Mouse (Mus musculus) lung, embryonic 16.5 days (tissue): ENCODE data around the gene Vstm5. TPM values are rescaled to one million over a fixed set of nuclear protein-coding genes. Genes with fewer than 3 reads are reported as not detected.
"Not testable (repeated sequence)": the region's sequence is repeated elsewhere in the genome, so short reads cannot be mapped to it uniquely, and the experiment has no call there.

ENCODE experiments used
- ATAC-seq: fragments of 200-750 bp; cut with Nextera tagmentation; 2 replicates; pipeline ENCODE4 v1.8.0; 2017; ENCODE audit warnings: low read depth, mild to moderate bottlenecking, moderate library complexity
- H3K27ac ChIP-seq: fragments of 300-500 bp; sonication (generic); 2 replicates; pipeline ENCODE4 v1.5.1; 2014; ENCODE audit warnings: mild to moderate bottlenecking, control low read depth, low read length
- H3K27me3 ChIP-seq: fragments of 300-500 bp; sonication (generic); 2 replicates; pipeline ENCODE4 v1.6.1; 2014; ENCODE audit warnings: low read depth, low read length, mixed read lengths; ENCODE audit not compliant: control insufficient read depth, insufficient read depth
- H3K36me3 ChIP-seq: fragments of 300-500 bp; sonication (generic); 2 replicates; pipeline ENCODE4 v1.6.1; 2014; ENCODE audit warnings: low read length; ENCODE audit not compliant: control insufficient read depth, insufficient read depth
- H3K4me1 ChIP-seq: fragments of 300-500 bp; sonication (generic); replicated peaks from 2 replicates; pipeline ENCODE4 v1.6.1; 2014; ENCODE audit warnings: low read length, mixed read lengths; ENCODE audit not compliant: control insufficient read depth, insufficient read depth
- H3K4me2 ChIP-seq: fragments of 300-500 bp; sonication (generic); 2 replicates; pipeline ENCODE4 v1.6.1; 2014; ENCODE audit warnings: low read depth, low read length, control low read depth
- H3K4me3 ChIP-seq: fragments of 300-500 bp; sonication (generic); 2 replicates; pipeline ENCODE4 v1.5.1; 2014; ENCODE audit warnings: mild to moderate bottlenecking, low read length, control low read depth
- H3K9ac ChIP-seq: fragments of 300-500 bp; sonication (generic); 2 replicates; pipeline ENCODE4 v1.6.1; 2014; ENCODE audit warnings: low read length, control low read depth
- H3K9me3 ChIP-seq: fragments of 300-500 bp; sonication (generic); 2 replicates; pipeline ENCODE4 v1.6.1; 2016; ENCODE audit warnings: low read length; ENCODE audit not compliant: control insufficient read depth
- WGBS: fragments of 180-500 bp; shearing (Covaris S2); extraction: QIAGEN DNeasy Blood & Tissue Kit; methylation state at CpG from one replicate; pipeline ENCODE4 v1.1.7; 2014; 5-methylcytosine and 5-hydroxymethylcytosine counted together
- polyA plus RNA-seq: library from polyadenylated mRNA; unstranded; fragments of >200 nt; fragmentation: Nextera tagmentation; extraction: Ambion mirVana; gene quantifications from 2 replicates; pipeline ENCODE4 v1.2.1, GENCODE M21; 2015

Vstm5 gene
- 0.84 and 1.1 TPM in 2 replicates for polyA plus RNA-seq

GRCm38 (mm10) chr9:15239042-15239925, at the start of gene Vstm5:
TSS of gene Vstm5 (plus strand) at chr9:15239045.
- no peaks in the 10 kb centered on the region for H3K27me3 ChIP-seq
- no peaks in the 10 kb centered on the region for H3K9me3 ChIP-seq
- peak within 1 kb of the TSS; percentile 44 for H3K27ac ChIP-seq
- peak; percentile 63 for ATAC-seq
- peak within 1 kb of the TSS; percentile 49 for H3K4me3 ChIP-seq
- H3K4me1 ChIP-seq = peaks cover 15% of the 10 kb centered on the region
- peak within 1 kb of the TSS; percentile 79 for H3K4me2 ChIP-seq
- peak within 1 kb of the TSS; percentile 66 for H3K9ac ChIP-seq
- 6% methylated on average over 35 of the region's 35 CpGs for WGBS
- no peaks in the 10 kb centered on the region for H3K36me3 ChIP-seq

- ATAC-seq, H3K27ac ChIP-seq, H3K4me3 ChIP-seq, H3K4me2 ChIP-seq, H3K4me1 ChIP-seq, H3K9ac ChIP-seq, H3K27me3 ChIP-seq, H3K9me3 ChIP-seq, H3K36me3 ChIP-seq: not testable (repeated sequence)
- WGBS = 42% methylated on average over 10 of the region's 10 CpGs
Measured at GRCm38 (mm10) chr9:15194806-15195205, 44.0 kb upstream of the Vstm5 start.

GRCm38 (mm10) chr9:15206631-15207030, 32.2 kb upstream of the Vstm5 start:
- no peak for ATAC-seq
- Histone ChIP-seq H3K4me2 (no peak overlapping the region), H3K9ac (no peak overlapping the region), H3K4me1 (no peaks in the 10 kb centered on the region), H3K36me3 (no peaks in the 10 kb centered on the region), H3K27ac (no peak overlapping the region), H3K9me3 (no peaks in the 10 kb centered on the region), H3K27me3 (no peaks in the 10 kb centered on the region), H3K4me3 (no peak overlapping the region)
- 90% methylated on average over 4 of the region's 4 CpGs for WGBS

- WGBS = 51% methylated on average over 2 of the region's 2 CpGs
- no peak overlapping the region for H3K27ac ChIP-seq
- ATAC-seq = no peak
Measured at GRCm38 (mm10) chr9:15209320-15209719, 29.5 kb upstream of the Vstm5 start.

GRCm38 (mm10) chr9:15211876-15212275, 27.0 kb upstream of the Vstm5 start:
- Histone ChIP-seq H3K4me3 (no peak overlapping the region), H3K27me3 (no peaks in the 10 kb centered on the region), H3K9me3 (no peaks in the 10 kb centered on the region), H3K9ac (no peak overlapping the region), H3K27ac (no peak overlapping the region), H3K4me1 (no peaks in the 10 kb centered on the region), H3K4me2 (no peak overlapping the region), H3K36me3 (no peaks in the 10 kb centered on the region)
- WGBS = 58% methylated on average over 3 of the region's 3 CpGs
- no peak for ATAC-seq

More at GRCm38 (mm10) chr9:15209320-15209719, 29.5 kb upstream of the Vstm5 start:
- Histone ChIP-seq H3K4me3 (no peak overlapping the region), H3K9ac (no peak overlapping the region), H3K4me1 (no peaks in the 10 kb centered on the region), H3K27me3 (no peaks in the 10 kb centered on the region), H3K4me2 (no peak overlapping the region), H3K9me3 (no peaks in the 10 kb centered on the region), H3K36me3 (no peaks in the 10 kb centered on the region)

GRCm38 (mm10) chr9:15213695-15214094, 25.1 kb upstream of the Vstm5 start:
- 50% methylated on average over 1 of the region's 1 CpGs for WGBS
- no peak overlapping the region for H3K4me3 ChIP-seq
- no peaks in the 10 kb centered on the region for H3K27me3 ChIP-seq
- H3K4me2 ChIP-seq = no peak overlapping the region
- ATAC-seq = no peak
- H3K9ac ChIP-seq = no peak overlapping the region
- H3K9me3 ChIP-seq = no peaks in the 10 kb centered on the region
- H3K27ac ChIP-seq = no peak overlapping the region
- H3K36me3 ChIP-seq = no peaks in the 10 kb centered on the region
- H3K4me1 ChIP-seq = no peaks in the 10 kb centered on the region

GRCm38 (mm10) chr9:15224912-15225311, 13.9 kb upstream of the Vstm5 start:
- Histone ChIP-seq H3K4me1 (no peaks in the 10 kb centered on the region), H3K9me3 (no peaks in the 10 kb centered on the region), H3K9ac (no peak overlapping the region), H3K27me3 (no peaks in the 10 kb centered on the region), H3K4me2 (no peak overlapping the region), H3K36me3 (no peaks in the 10 kb centered on the region), H3K4me3 (no peak overlapping the region), H3K27ac (no peak overlapping the region)
- 26% methylated on average over 2 of the region's 2 CpGs for WGBS
- ATAC-seq = no peak

GRCm38 (mm10) chr9:15232445-15232844, 6.4 kb upstream of the Vstm5 start:
- Histone ChIP-seq H3K27me3 (no peaks in the 10 kb centered on the region), H3K4me2 (no peak overlapping the region), H3K27ac (no peak overlapping the region), H3K9me3 (no peaks in the 10 kb centered on the region), H3K9ac (no peak overlapping the region), H3K4me3 (no peak overlapping the region), H3K4me1 (no peaks in the 10 kb centered on the region; the same call in 1 of the 2 replicates), H3K36me3 (no peaks in the 10 kb centered on the region)
- WGBS = 87% methylated on average over 3 of the region's 3 CpGs
- ATAC-seq = no peak

GRCm38 (mm10) chr9:15233604-15234003, 5.2 kb upstream of the Vstm5 start:
- Histone ChIP-seq H3K9me3 (no peaks in the 10 kb centered on the region), H3K4me1 (peaks cover 10% of the 10 kb centered on the region), H3K4me2 (no peak overlapping the region), H3K36me3 (no peaks in the 10 kb centered on the region), H3K9ac (no peak overlapping the region), H3K4me3 (no peak overlapping the region), H3K27ac (no peak overlapping the region), H3K27me3 (no peaks in the 10 kb centered on the region)
- 88% methylated on average over 1 of the region's 1 CpGs for WGBS
- ATAC-seq = no peak
